Mouse (Mus musculus) midbrain, embryonic 11.5 days (tissue): Measurements from ENCODE around the gene Ltbp1. TPM values are rescaled to one million over a fixed set of nuclear protein-coding genes. Genes with fewer than 3 reads are reported as not detected.

Experiments
- ATAC-seq: fragments of 200-750 bp; cut with Nextera tagmentation; 2 replicates; pipeline ENCODE4 v1.8.0; 2017; ENCODE audit warnings: moderate TSS enrichment, moderate library complexity; ENCODE audit not compliant: low FRiP score
- DNase-seq: peaks from one replicate; pipeline ENCODE4 v3.0.0; 2015; ENCODE audit warnings: low spot score; ENCODE audit errors: missing footprints
- H3K27ac ChIP-seq: fragments of 300-500 bp; sonication (generic); 2 replicates; pipeline ENCODE4 v1.5.1; 2014; ENCODE audit warnings: low read depth, low read length
- H3K27me3 ChIP-seq: fragments of 300-500 bp; sonication (generic); 2 replicates; pipeline ENCODE4 v1.6.1; 2014; ENCODE audit warnings: mild to moderate bottlenecking, low read length, moderate library complexity, mixed read lengths; ENCODE audit not compliant: control insufficient read depth, insufficient read depth
- H3K36me3 ChIP-seq: fragments of 300-500 bp; sonication (generic); 2 replicates; pipeline ENCODE4 v1.6.1; 2014; ENCODE audit warnings: mild to moderate bottlenecking, low read length, moderate library complexity, mixed read lengths; ENCODE audit not compliant: control insufficient read depth, insufficient read depth
- H3K4me1 ChIP-seq: fragments of 300-500 bp; sonication (generic); 2 replicates; pipeline ENCODE4 v1.6.1; 2014; ENCODE audit warnings: low read length; ENCODE audit not compliant: control insufficient read depth, insufficient read depth
- H3K4me2 ChIP-seq: fragments of 300-500 bp; sonication (generic); 2 replicates; pipeline ENCODE4 v1.6.1; 2014; ENCODE audit warnings: mild to moderate bottlenecking, moderate library complexity
- H3K4me3 ChIP-seq: fragments of 300-500 bp; sonication (generic); 2 replicates; pipeline ENCODE4 v1.5.1; 2014; ENCODE audit warnings: low read depth, low read length
- H3K9ac ChIP-seq: fragments of 300-500 bp; sonication (generic); 2 replicates; pipeline ENCODE4 v1.6.1; 2014; ENCODE audit warnings: low read length
- H3K9me3 ChIP-seq: fragments of 300-500 bp; sonication (generic); 2 replicates; pipeline ENCODE4 v1.6.1; 2016; ENCODE audit warnings: low read length; ENCODE audit not compliant: control insufficient read depth
- WGBS: fragments of 180-500 bp; shearing (Covaris S2); extraction: QIAGEN DNeasy Blood & Tissue Kit; methylation state at CpG from one replicate; pipeline ENCODE4 v1.1.7; 2014; 5-methylcytosine and 5-hydroxymethylcytosine counted together
- polyA plus RNA-seq: library from polyadenylated mRNA; unstranded; fragments of >200 nt; fragmentation: Nextera tagmentation; extraction: Ambion mirVana; gene quantifications from 2 replicates; pipeline ENCODE4 v1.2.1, GENCODE M21; 2014

Gene Ltbp1
- polyA plus RNA-seq, 1 experiment from 2014 or later: 6.2 TPM

DNA sequence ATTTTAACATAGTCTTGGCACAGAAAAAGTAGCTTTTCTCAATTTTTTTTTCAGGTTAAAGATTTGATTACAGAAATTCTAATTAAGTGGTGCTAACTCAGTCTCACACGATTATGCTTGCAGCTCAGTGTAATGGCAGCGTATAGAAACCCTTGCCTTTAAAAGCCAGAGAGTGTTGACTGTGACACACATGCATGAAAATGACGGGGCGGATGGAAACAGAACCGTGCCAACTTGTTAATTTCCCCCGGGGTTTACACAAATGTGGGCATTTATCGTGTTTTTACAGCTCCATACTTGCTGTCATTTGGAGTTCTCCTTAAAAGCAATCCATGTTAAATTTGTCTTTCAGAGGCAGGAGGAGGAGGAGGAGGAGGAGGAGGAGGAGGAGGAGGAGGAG lies 102.0 kb downstream of the Ltbp1 start:
- H3K36me3 ChIP-seq: no peaks in the 10 kb centered on the region
- no peak overlapping the region for H3K9ac ChIP-seq
- no peak for ATAC-seq
- no peaks in the 10 kb centered on the region for H3K27me3 ChIP-seq
- H3K4me1 ChIP-seq: no peaks in the 10 kb centered on the region
- no peak overlapping the region for H3K27ac ChIP-seq
- WGBS: 83% methylated on average over 7 of the region's 7 CpGs
- H3K4me3 ChIP-seq: no peak overlapping the region
- H3K4me2 ChIP-seq: no peak overlapping the region
- DNase-seq: no peak
- H3K9me3 ChIP-seq: no peaks in the 10 kb centered on the region

DNA sequence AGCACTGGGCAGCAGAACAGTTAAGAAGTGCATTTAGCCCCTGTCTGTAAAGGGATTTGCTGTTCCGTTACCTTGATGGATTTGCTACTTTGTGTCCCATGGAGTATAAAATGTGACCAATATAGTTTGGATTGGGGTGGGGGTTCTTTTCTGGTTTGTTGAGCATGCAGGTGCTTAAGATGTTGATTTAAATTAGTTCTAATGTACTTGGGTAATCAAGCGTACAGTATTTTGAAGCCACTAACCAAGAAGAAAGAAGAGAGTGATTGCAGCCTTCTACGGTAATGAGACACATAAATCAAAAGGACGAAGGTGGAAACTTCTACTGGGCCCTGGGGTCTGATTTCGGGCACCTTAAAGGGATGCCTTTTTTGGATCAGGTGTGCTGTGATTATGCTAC lies 102.5 kb downstream of the Ltbp1 start:
- Histone ChIP-seq H3K4me3 (no peak overlapping the region), H3K9ac (no peak overlapping the region), H3K27me3 (no peaks in the 10 kb centered on the region), H3K4me1 (no peaks in the 10 kb centered on the region), H3K9me3 (no peaks in the 10 kb centered on the region), H3K36me3 (no peaks in the 10 kb centered on the region), H3K4me2 (no peak overlapping the region), H3K27ac (no peak overlapping the region)
- 61% methylated on average over 5 of the region's 5 CpGs for WGBS
- no peak for DNase-seq
- ATAC-seq: no peak

DNA sequence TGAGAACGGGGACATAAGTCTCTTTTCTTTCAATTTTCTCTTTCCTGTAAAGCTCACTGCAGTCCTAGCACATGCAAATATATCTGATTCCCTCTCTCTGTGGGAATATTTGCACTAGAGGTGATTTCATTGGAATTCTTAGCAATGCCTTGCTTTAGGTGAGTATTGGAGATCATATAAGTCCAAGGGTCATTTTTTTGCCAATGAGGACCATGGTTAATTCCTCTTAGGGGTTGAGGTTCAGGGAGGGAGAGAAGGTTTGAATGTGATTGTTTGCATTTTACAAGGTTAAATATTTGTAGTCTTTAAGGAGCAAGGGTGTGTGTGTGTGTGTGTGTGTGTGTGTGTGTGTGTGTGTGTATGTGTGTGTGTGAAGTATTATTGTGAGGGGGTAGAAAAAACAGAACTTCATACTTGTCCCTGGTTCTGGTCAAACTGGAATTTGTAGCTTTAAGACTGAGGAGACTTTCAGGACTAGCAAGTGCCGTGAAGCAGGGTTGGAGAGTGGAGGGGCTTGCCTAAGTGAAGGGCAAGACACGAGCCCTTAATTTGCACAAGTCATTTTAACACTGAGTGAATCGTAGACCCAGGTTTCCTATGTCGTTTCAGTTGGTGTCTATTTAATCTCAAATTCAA lies 103.8 kb downstream of the Ltbp1 start:
- DNase-seq (no peak), ATAC-seq (no peak)
- Histone ChIP-seq H3K9ac (no peak overlapping the region), H3K4me1 (no peaks in the 10 kb centered on the region), H3K27me3 (no peaks in the 10 kb centered on the region), H3K4me2 (no peak overlapping the region), H3K36me3 (no peaks in the 10 kb centered on the region), H3K27ac (no peak overlapping the region), H3K9me3 (no peaks in the 10 kb centered on the region), H3K4me3 (no peak overlapping the region)
- WGBS: 74% methylated on average over 5 of the region's 5 CpGs

DNA sequence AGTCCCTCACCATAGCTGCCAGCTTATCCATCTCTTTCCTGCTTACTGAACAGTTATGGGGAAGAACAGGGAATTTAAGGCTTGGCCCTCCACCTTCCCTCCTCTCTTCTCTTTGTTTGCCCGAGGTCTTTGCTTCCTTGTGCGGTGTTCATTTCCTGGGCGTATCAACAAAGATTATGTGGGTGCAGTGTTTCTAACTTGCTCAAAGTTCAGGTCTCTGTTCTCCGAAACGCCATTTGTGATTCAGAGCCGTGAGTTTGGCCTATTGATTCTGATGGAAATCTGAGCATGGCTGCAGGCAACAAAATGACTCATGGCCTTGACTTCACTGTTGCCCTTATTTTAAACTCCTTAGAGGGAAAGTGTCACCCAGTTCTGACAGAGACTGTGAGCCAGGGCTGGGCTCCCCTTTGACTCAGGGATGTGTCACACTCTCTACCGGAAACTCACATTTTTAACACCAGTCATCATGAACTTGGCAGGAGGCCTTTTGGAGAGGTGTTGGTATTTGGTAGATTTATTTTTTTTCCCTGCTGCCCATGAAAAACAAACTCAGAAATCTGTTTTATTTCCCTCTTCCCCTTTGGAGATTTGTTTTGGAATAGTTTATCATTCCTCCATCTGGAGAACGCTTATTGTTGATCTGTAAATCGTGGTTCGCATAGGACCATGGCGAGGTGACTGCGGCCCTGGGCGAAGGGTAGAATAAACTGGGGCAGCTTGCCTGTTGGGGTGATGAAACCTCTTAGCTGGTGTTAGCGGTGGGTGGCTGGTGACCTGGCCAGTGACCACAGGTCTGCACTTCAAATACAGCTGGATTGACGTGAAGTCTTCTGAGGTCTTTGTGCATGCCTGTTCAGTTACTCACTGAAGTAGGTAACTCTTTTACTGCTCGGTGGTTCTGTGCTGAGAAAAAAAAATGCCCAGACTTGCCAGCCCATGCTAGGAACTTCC lies 105.2 kb downstream of the Ltbp1 start:
- Histone ChIP-seq H3K27me3 (no peaks in the 10 kb centered on the region), H3K4me3 (no peak overlapping the region), H3K27ac (no peak overlapping the region), H3K9me3 (no peaks in the 10 kb centered on the region), H3K4me2 (no peak overlapping the region), H3K36me3 (no peaks in the 10 kb centered on the region), H3K4me1 (no peaks in the 10 kb centered on the region), H3K9ac (no peak overlapping the region)
- WGBS: 88% methylated on average over 16 of the region's 16 CpGs
- DNase-seq: no peak
- no peak for ATAC-seq

DNA sequence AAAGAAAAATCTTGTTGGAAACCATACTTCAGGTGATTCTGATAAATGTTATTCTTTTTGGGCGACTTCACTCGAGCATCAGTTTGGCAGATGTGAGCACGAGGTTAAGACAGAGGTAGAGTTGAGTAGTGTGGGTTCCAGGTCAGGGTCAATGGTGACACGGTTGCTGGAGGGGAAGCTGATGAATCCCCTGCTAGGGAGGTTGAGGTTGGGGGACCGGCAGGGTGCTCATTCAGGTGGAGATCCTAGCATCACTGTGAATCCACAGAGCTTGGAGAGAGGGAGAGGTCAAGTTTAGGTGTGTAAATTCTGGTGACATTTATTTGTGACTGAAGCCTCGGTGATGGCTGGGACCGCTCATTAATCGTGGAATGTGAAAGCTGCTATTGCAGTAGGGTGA lies 110.2 kb downstream of the Ltbp1 start:
- no peak for ATAC-seq
- Histone ChIP-seq H3K27me3 (no peaks in the 10 kb centered on the region), H3K9me3 (no peaks in the 10 kb centered on the region), H3K27ac (no peak overlapping the region), H3K4me1 (no peaks in the 10 kb centered on the region), H3K4me3 (no peak overlapping the region), H3K9ac (no peak overlapping the region), H3K4me2 (no peak overlapping the region), H3K36me3 (no peaks in the 10 kb centered on the region)
- DNase-seq: peak; percentile 72
- 86% methylated on average over 8 of the region's 8 CpGs for WGBS

DNA sequence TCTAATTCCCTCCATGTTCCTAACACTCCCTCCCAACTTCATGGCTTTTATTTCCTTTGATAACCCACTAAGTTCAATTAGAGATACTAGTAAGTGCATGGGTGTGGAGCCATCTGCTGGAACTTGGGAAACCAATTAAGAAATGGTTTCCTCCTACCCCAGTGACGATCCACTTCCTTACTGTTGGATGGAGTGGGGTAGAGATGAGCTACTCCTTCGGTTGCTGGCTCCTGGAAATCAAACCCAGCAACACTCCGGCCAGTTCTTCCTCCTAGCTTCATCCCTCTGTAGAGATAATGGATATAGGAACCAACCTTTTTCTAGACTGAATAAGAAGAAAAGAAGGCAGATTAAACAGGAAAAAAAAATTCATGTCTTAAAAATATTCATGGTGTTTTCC lies 113.5 kb downstream of the Ltbp1 start:
- no peaks in the 10 kb centered on the region for H3K36me3 ChIP-seq
- no peaks in the 10 kb centered on the region for H3K9me3 ChIP-seq
- no peak overlapping the region for H3K27ac ChIP-seq
- H3K9ac ChIP-seq: no peak overlapping the region
- H3K4me2 ChIP-seq: no peak overlapping the region
- 94% methylated on average over 3 of the region's 3 CpGs for WGBS
- ATAC-seq: no peak
- H3K4me3 ChIP-seq: no peak overlapping the region
- no peaks in the 10 kb centered on the region for H3K27me3 ChIP-seq
- no peaks in the 10 kb centered on the region for H3K4me1 ChIP-seq
- DNase-seq: peak; percentile 61

DNA sequence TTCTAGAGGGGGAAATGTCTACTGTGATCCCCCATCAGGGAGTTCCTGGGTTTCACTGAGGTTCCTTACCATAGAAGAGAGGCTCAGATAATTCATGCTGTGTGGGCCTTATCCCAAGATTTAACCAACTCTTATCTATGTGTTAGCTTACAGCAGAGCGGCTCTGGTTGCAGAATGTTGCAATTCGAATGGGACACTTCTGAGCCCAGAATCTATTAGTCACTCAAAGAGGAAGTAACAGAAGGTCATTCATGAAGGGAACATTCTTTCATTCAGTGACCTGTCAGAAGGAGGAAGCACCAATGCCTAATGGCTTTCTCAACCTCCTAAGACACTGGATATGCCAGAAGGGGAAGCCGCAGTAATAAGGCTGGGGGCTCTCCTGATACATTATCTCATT lies 114.1 kb downstream of the Ltbp1 start:
- WGBS: 80% methylated on average over 3 of the region's 3 CpGs

DNA sequence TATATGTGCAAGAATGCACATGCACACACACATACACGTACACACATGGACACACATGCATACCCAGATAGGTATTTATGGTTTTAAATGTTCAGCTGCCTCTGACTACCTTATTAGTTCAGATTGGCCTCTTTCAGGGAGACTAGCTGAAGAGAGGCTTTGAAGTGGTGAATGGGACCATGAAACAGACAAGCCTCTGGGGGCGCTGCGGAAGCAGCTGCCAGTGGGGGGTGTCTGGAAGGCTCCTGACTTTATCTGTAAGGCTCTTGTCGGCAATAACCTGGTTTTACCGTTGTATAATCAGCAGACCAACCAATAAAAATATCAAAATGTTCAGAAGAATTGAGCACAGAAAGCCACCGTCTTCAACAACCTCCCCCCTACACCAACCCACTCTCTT lies 114.7 kb downstream of the Ltbp1 start:
- no peak overlapping the region for H3K4me2 ChIP-seq
- H3K9me3 ChIP-seq: no peaks in the 10 kb centered on the region
- WGBS: 40% methylated on average over 6 of the region's 6 CpGs
- H3K4me3 ChIP-seq: no peak overlapping the region
- no peaks in the 10 kb centered on the region for H3K4me1 ChIP-seq
- H3K9ac ChIP-seq: no peak overlapping the region
- no peaks in the 10 kb centered on the region for H3K27me3 ChIP-seq
- ATAC-seq (no peak), DNase-seq (peak; percentile 84)
- no peaks in the 10 kb centered on the region for H3K36me3 ChIP-seq
- no peak overlapping the region for H3K27ac ChIP-seq

More for the DNA sequence above, 114.1 kb downstream of the Ltbp1 start:
- Histone ChIP-seq H3K36me3 (no peaks in the 10 kb centered on the region), H3K9me3 (no peaks in the 10 kb centered on the region), H3K9ac (no peak overlapping the region), H3K27ac (no peak overlapping the region), H3K4me2 (no peak overlapping the region), H3K4me3 (no peak overlapping the region), H3K27me3 (no peaks in the 10 kb centered on the region), H3K4me1 (no peaks in the 10 kb centered on the region)
- peak; percentile 39 for DNase-seq
- ATAC-seq: no peak

DNA sequence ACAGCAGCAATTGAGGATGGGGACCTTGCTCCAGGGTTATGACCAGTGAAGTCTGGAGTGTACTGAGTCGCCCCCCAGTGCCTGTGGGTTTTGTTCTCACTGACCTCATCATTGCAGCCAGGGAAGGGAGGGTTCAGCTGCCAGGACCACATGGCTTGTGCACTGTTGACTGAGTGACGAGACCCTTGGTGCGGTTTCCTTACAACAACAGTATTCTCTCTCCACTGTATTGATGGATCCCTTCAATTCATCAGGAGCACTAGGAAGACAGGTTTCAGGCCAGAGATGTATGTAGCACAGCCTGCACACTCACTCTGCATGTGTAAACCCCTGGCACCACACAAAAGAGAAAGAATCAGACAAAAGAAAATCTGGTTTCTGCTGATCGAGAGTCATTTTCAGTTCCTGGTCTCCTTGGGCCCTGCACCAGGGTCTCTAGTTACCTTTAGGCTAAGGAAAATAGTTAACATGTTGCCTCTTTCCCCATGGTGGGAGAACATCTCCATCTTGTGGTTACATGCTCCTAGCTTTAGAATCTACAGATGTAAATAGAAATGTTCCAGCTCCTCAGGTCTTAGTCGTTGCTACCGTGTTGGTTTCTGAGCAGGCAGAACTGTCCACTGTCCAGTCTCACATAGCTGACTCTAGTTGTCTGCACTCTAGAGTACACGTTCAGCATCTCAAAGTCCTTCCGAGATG lies 117.4 kb downstream of the Ltbp1 start:
- peak; percentile 61 for DNase-seq
- Histone ChIP-seq H3K4me3 (no peak overlapping the region), H3K27me3 (no peaks in the 10 kb centered on the region), H3K4me1 (no peaks in the 10 kb centered on the region), H3K36me3 (no peaks in the 10 kb centered on the region), H3K9me3 (no peaks in the 10 kb centered on the region), H3K9ac (no peak overlapping the region), H3K27ac (no peak overlapping the region), H3K4me2 (no peak overlapping the region)
- no peak for ATAC-seq
- 79% methylated on average over 8 of the region's 8 CpGs for WGBS
